In genomic region chr16:14371367-14371766, GRCm38 (mm10) we compare ENCODE assay signal across 9 mouse cellular contexts. TPM values are rescaled to one million over a fixed set of nuclear protein-coding genes. Genes with fewer than 3 reads are reported as not detected.
DNase-seq lines count a peak whose midpoint lies in the region; ATAC-seq lines count a peak whose summit lies in the region.
"Had no signal": no experiment of that assay in that cellular context is flagged by ENCODE, and none has a peak within 500 bp of the region (broad histone marks: within the 10 kb centered on the region; RNA-seq: fewer than 3 reads in every experiment).

No protein-coding gene starts in this region.

- WGBS in neural tube, embryonic 15.5 days, result 83% methylated on average over 1 of the region's 1 CpGs
- 53% methylated on average over 1 of the region's 1 CpGs for WGBS in stomach, embryonic 15.5 days

- H3K4me2 ChIP-seq in neural tube, embryonic 15.5 days, result no peak overlapping the region
- no peak overlapping the region for H3K4me2 ChIP-seq in stomach, embryonic 15.5 days

- H3K36me3 ChIP-seq in neural tube, embryonic 15.5 days, result no peaks in the 10 kb centered on the region
- no peaks in the 10 kb centered on the region for H3K36me3 ChIP-seq in stomach, embryonic 15.5 days

- peak; percentile 66 for DNase-seq in gastrocnemius, adult 18-20 months (ENCODE audit: low spot score)
- no peak for DNase-seq in gastrocnemius, postnatal 10 days
- DNase-seq in neural tube, embryonic 10.5 days (ENCODE audit: extremely low spot score, low spot score), result no peak
- peak; percentile 40 for DNase-seq in layer of hippocampus, adult 9-10 months (ENCODE audit: low spot score)
- no peak for DNase-seq in thymus, postnatal 0 days (ENCODE audit: low spot score)
- DNase-seq in embryo, embryonic 11 days, result no peak

- H3K27ac ChIP-seq in neural tube, embryonic 15.5 days (replicated peaks), result no peak overlapping the region
- H3K27ac ChIP-seq in stomach, embryonic 15.5 days, result peak overlapping the region; percentile 83

- H3K4me3 ChIP-seq in neural tube, embryonic 15.5 days (replicated peaks), result no peak overlapping the region
- H3K4me3 ChIP-seq in stomach, embryonic 15.5 days (replicated peaks), result no peak overlapping the region

- H3K9me3 ChIP-seq in neural tube, embryonic 15.5 days (replicated peaks), result no peaks in the 10 kb centered on the region
- H3K9me3 ChIP-seq in stomach, embryonic 15.5 days, result no peaks in the 10 kb centered on the region
- H3K9me3 ChIP-seq: G1E had no signal

- 0 out of 2 replicates have a peak, but pooled peaks cover 3% of the 10 kb centered on the region for H3K4me1 ChIP-seq in neural tube, embryonic 15.5 days
- H3K4me1 ChIP-seq in stomach, embryonic 15.5 days, result 0 out of 2 replicates have a peak, but pooled peaks cover 12% of the 10 kb centered on the region

- no peaks in the 10 kb centered on the region for H3K27me3 ChIP-seq in neural tube, embryonic 15.5 days (replicated peaks)
- no peaks in the 10 kb centered on the region for H3K27me3 ChIP-seq in stomach, embryonic 15.5 days (replicated peaks)

- no peak overlapping the region for H3K9ac ChIP-seq in neural tube, embryonic 15.5 days (replicated peaks)
- no peak overlapping the region for H3K9ac ChIP-seq in stomach, embryonic 15.5 days

- ATAC-seq in neural tube, embryonic 15.5 days (ENCODE audit: low FRiP score), result peak; percentile 52; the same call in 1 of the 2 replicates
- peak; percentile 36 for ATAC-seq in stomach, embryonic 15.5 days (ENCODE audit: insufficient read depth, low FRiP score, low read depth)

RNA-seq across cellular contexts. Expression of gene Abcc1, which starts 10.0 kb away (rescaled TPM):
- 10 to 100 TPM; 22.5 to 23.7 TPM for total RNA-seq in gastrocnemius, adult 18-20 months (2021)
- total RNA-seq in gastrocnemius, postnatal 10 days (2021), result 10 to 100 TPM; 30.2 to 37.6 TPM
- 8.8 and 10.1 TPM in 2 replicates for polyA plus RNA-seq in neural tube, embryonic 15.5 days (2015; fragmentation: Nextera tagmentation; extraction: Ambion mirVana)
- polyA plus RNA-seq in stomach, embryonic 15.5 days (2015; fragmentation: Nextera tagmentation; extraction: Ambion mirVana), result 11.2 and 12.3 TPM in 2 replicates
- polyA plus RNA-seq in thymus, postnatal 0 days (2015; fragmentation: Nextera tagmentation; extraction: Ambion mirVana), result 6.4 and 7.6 TPM in 2 replicates

RNA-seq across cellular contexts. Expression of gene Fopnl, which starts 54.2 kb away (rescaled TPM):
- total RNA-seq in gastrocnemius, adult 18-20 months (2021), result 10 to 100 TPM; 68.6 to 70.6 TPM
- total RNA-seq in gastrocnemius, postnatal 10 days (2021), result 10 to 100 TPM; 60.0 to 65.4 TPM
- 186 and 202 TPM in 2 replicates for polyA plus RNA-seq in neural tube, embryonic 15.5 days (2015; fragmentation: Nextera tagmentation; extraction: Ambion mirVana)
- 149 and 157 TPM in 2 replicates for polyA plus RNA-seq in stomach, embryonic 15.5 days (2015; fragmentation: Nextera tagmentation; extraction: Ambion mirVana)
- polyA plus RNA-seq in thymus, postnatal 0 days (2015; fragmentation: Nextera tagmentation; extraction: Ambion mirVana), result 155 and 171 TPM in 2 replicates

Comparison
In these comparisons a context has a peak if more than half of its experiments do, and no peak if none do; other contexts are left out.
1. DNase-seq: peak in gastrocnemius, adult 18-20 months (single experiment) and layer of hippocampus, adult 9-10 months (single experiment); none in gastrocnemius, postnatal 10 days (single experiment), neural tube, embryonic 10.5 days (single experiment), thymus, postnatal 0 days (single experiment) and embryo, embryonic 11 days (single experiment).